Mouse (Mus musculus) liver, embryonic 11.5 days (tissue): ENCODE results near the gene Lrrn4. TPM values are rescaled to one million over a fixed set of nuclear protein-coding genes. Genes with fewer than 3 reads are reported as not detected.

Experiments
- ATAC-seq: fragments of 200-750 bp; cut with Nextera tagmentation; replicated peaks from 2 replicates; pipeline ENCODE4 v1.8.0; 2017; ENCODE audit warnings: moderate number of reproducible peaks, mild to moderate bottlenecking, moderate TSS enrichment, moderate library complexity; ENCODE audit not compliant: low FRiP score
- DNase-seq: peaks from one replicate; pipeline ENCODE4 v3.0.0-alpha.2; 2017; ENCODE audit warnings: low spot score
- H3K27ac ChIP-seq: fragments of 300-500 bp; sonication (generic); 2 replicates; pipeline ENCODE4 v1.5.1; 2014; ENCODE audit warnings: mild to moderate bottlenecking, low read depth, low read length, control low read depth
- H3K27me3 ChIP-seq: fragments of 300-500 bp; sonication (generic); replicated peaks from 2 replicates; pipeline ENCODE4 v1.6.1; 2014; ENCODE audit warnings: low read length, mixed read lengths; ENCODE audit not compliant: control insufficient read depth, insufficient read depth
- H3K36me3 ChIP-seq: fragments of 300-500 bp; sonication (generic); 2 replicates; pipeline ENCODE4 v1.6.1; 2014; ENCODE audit warnings: mild to moderate bottlenecking, low read length, moderate library complexity, mixed read lengths; ENCODE audit not compliant: control insufficient read depth, insufficient read depth
- H3K4me1 ChIP-seq: fragments of 300-500 bp; sonication (generic); replicated peaks from 2 replicates; pipeline ENCODE4 v1.6.1; 2014; ENCODE audit warnings: low read length, mixed read lengths; ENCODE audit not compliant: control insufficient read depth, insufficient read depth
- H3K4me2 ChIP-seq: fragments of 300-500 bp; sonication (generic); 2 replicates; pipeline ENCODE4 v1.6.1; 2014; ENCODE audit warnings: mild to moderate bottlenecking, control low read depth, moderate library complexity
- H3K4me3 ChIP-seq: fragments of 300-500 bp; sonication (generic); 2 replicates; pipeline ENCODE4 v1.5.1; 2014; ENCODE audit warnings: low read depth, low read length, control low read depth
- H3K9ac ChIP-seq: fragments of 300-500 bp; sonication (generic); 2 replicates; pipeline ENCODE4 v1.6.1; 2014; ENCODE audit warnings: low read depth, low read length, control low read depth
- H3K9me3 ChIP-seq: fragments of 300-500 bp; sonication (generic); 2 replicates; pipeline ENCODE4 v1.6.1; 2016; ENCODE audit warnings: low read length, inconsistent platforms, mixed read lengths; ENCODE audit not compliant: control insufficient read depth
- WGBS: fragments of 180-500 bp; shearing (Covaris S2); extraction: QIAGEN DNeasy Blood & Tissue Kit; methylation state at CpG from one replicate; pipeline ENCODE4 v1.1.7; 2014; 5-methylcytosine and 5-hydroxymethylcytosine counted together
- polyA plus RNA-seq: library from polyadenylated mRNA; unstranded; fragments of >200 nt; fragmentation: Nextera tagmentation; extraction: Ambion mirVana; gene quantifications from 2 replicates; pipeline ENCODE4 v1.2.1, GENCODE M21; 2014

Lrrn4 gene
- polyA plus RNA-seq, 1 experiment from 2014 or later, result 3.2 TPM

DNA sequence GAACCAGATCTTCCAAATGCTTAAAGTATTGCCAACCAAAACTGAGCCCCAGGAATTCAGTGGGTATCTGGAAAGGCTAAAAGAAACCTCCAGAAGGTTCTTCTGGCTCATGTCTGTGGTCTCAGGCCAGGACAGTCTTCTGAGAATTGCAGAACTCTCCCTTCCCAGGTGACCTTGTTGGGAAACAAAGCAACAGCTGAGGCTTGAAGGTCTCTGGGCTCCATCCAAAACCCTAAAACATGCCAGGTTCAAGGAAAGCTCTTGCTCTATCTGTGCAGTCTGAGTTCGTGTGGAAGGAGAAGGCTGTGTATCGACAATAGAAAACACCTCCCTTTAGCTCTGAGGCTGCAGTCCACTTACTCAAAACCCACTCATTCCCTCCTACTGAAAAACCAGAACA, 24.3 kb upstream of the Lrrn4 start:
- DNase-seq, result no peak
- no peak overlapping the region for H3K9ac ChIP-seq
- H3K9me3 ChIP-seq, result no peaks in the 10 kb centered on the region
- no peaks in the 10 kb centered on the region for H3K4me1 ChIP-seq
- no peak overlapping the region for H3K27ac ChIP-seq
- H3K36me3 ChIP-seq, result no peaks in the 10 kb centered on the region
- WGBS, result 64% methylated on average over 2 of the region's 2 CpGs
- H3K4me3 ChIP-seq, result no peak overlapping the region
- no peak overlapping the region for H3K4me2 ChIP-seq
- H3K27me3 ChIP-seq, result no peaks in the 10 kb centered on the region
- ATAC-seq, result no peak

DNA sequence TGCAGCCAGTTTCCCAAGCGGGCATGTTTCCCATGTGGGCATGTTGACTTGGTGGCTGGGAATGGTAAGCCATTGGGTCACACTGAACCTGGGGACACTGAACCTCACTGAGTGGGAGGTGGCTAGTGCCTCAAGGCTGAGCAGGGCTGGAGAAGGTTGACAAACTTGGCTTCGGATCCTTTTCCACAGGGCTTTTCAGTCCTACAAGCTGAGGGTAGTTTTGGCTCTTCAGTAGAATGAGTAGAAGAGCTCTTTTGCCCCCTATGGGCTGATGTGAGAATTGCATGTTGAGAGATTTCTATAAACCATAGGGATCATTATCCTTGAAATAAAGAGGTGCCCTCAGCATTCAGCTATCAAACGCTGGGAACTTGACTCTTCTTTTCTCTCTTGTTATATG, 22.8 kb upstream of the Lrrn4 start:
- no peak for DNase-seq
- no peaks in the 10 kb centered on the region for H3K9me3 ChIP-seq
- no peak overlapping the region for H3K9ac ChIP-seq

DNA sequence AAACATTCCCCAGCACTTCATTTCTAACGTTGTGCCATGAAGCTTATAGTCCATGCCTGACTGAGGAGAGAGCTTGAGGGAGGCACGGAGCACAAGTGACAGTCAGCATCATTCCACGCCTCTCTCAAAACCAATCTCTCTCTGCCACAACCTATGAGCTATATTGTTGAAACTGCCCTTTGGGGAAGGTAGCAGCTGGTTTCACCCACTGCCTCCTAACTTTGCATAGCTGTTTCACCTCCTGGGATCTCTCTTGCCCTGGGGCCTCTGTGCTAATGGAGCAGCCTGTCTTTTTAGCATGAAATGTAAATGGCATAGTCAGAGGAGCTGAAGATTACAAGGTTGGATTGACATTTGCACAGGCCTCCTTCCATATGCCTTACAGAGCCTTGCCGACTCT, 21.4 kb upstream of the Lrrn4 start:
- no peaks in the 10 kb centered on the region for H3K36me3 ChIP-seq
- H3K9me3 ChIP-seq, result no peaks in the 10 kb centered on the region
- no peaks in the 10 kb centered on the region for H3K27me3 ChIP-seq
- no peak overlapping the region for H3K27ac ChIP-seq
- ATAC-seq (no peak), DNase-seq (no peak)
- H3K4me1 ChIP-seq, result no peaks in the 10 kb centered on the region
- H3K4me3 ChIP-seq, result no peak overlapping the region
- H3K4me2 ChIP-seq, result no peak overlapping the region
- WGBS, result 82% methylated on average over 3 of the region's 4 CpGs
- H3K9ac ChIP-seq, result no peak overlapping the region

More for the DNA sequence above, 22.8 kb upstream of the Lrrn4 start:
- Histone ChIP-seq H3K27ac (no peak overlapping the region), H3K27me3 (no peaks in the 10 kb centered on the region), H3K4me3 (no peak overlapping the region), H3K4me2 (no peak overlapping the region), H3K4me1 (no peaks in the 10 kb centered on the region), H3K36me3 (no peaks in the 10 kb centered on the region)
- ATAC-seq, result peak; percentile 26; the same call in 1 of the 2 replicates
- WGBS, result 39% methylated on average over 3 of the region's 3 CpGs

DNA sequence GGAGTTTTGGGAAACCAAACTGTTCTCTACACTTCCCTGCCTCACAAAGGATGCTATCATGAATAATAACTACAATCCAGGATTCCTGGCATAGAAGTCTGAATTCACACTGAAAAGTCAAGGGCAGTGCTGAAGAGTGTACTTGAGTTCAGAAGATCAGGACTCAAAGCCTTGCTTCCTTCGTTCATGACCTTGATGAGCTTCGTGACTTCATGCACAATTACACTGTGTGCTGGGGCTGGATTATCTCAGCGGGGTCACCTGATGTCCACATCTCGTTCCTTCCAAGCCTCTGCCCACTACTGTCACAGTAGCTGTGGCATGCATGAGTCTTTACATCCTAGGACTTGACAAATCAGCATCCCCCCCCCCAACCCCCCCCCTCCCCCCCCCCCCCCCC, 20.9 kb upstream of the Lrrn4 start:
- Histone ChIP-seq H3K4me3 (no peak overlapping the region), H3K27me3 (no peaks in the 10 kb centered on the region), H3K9me3 (no peaks in the 10 kb centered on the region), H3K4me2 (no peak overlapping the region), H3K27ac (no peak overlapping the region), H3K9ac (no peak overlapping the region), H3K4me1 (no peaks in the 10 kb centered on the region), H3K36me3 (no peaks in the 10 kb centered on the region)
- DNase-seq, result no peak
- ATAC-seq, result no peak
- 79% methylated on average over 4 of the region's 4 CpGs for WGBS

DNA sequence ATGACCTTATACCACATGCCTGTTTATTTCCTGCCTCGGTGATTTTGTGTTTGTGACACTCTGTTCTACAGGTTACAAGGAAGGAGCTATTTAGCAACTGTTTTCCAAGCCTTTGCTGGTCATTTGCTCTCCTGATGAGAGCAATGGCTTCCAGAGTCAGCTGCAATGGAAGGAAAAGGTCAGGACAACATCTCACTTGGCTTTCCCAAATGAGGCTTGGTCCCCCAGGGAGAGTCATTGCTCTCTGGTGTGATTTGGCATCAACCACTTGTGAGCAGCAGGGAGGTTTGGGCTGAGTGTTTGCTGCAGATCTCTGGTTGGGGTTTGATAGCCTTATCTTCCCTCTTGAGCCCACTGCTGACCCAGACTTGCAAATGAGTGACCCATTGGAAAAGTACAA, 19.9 kb upstream of the Lrrn4 start:
- 67% methylated on average over 1 of the region's 1 CpGs for WGBS

DNA sequence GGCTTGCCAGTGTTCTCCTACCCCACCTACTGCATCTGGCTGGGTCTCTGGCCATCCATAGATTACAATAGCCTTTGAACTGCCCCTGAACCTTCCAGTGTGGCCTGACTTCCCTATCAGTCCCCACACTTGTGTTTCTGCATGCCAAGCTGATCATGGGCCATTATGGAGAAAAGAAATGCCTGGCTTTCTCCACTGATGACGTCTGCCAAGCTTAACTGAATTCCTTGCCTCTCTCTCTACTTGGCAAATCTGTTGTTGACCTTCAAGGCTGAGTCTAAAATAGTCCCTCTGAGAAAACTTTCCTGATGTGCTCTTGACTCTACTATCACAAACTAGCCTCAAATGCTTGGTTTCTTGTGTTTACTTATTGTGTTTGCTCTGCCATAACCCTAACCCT, 17.5 kb upstream of the Lrrn4 start:
- H3K4me3 ChIP-seq, result no peak overlapping the region
- no peak for DNase-seq
- no peaks in the 10 kb centered on the region for H3K9me3 ChIP-seq
- H3K27ac ChIP-seq, result no peak overlapping the region
- no peaks in the 10 kb centered on the region for H3K36me3 ChIP-seq
- no peak overlapping the region for H3K4me2 ChIP-seq
- H3K27me3 ChIP-seq, result no peaks in the 10 kb centered on the region
- no peak for ATAC-seq
- WGBS, result 43% methylated on average over 1 of the region's 1 CpGs
- H3K9ac ChIP-seq, result no peak overlapping the region
- no peaks in the 10 kb centered on the region for H3K4me1 ChIP-seq

More for the DNA sequence above, 19.9 kb upstream of the Lrrn4 start:
- Histone ChIP-seq H3K4me2 (no peak overlapping the region), H3K27me3 (no peaks in the 10 kb centered on the region), H3K4me3 (no peak overlapping the region), H3K27ac (no peak overlapping the region), H3K4me1 (no peaks in the 10 kb centered on the region), H3K9ac (no peak overlapping the region), H3K36me3 (no peaks in the 10 kb centered on the region), H3K9me3 (no peaks in the 10 kb centered on the region)
- DNase-seq, result no peak
- no peak for ATAC-seq

DNA sequence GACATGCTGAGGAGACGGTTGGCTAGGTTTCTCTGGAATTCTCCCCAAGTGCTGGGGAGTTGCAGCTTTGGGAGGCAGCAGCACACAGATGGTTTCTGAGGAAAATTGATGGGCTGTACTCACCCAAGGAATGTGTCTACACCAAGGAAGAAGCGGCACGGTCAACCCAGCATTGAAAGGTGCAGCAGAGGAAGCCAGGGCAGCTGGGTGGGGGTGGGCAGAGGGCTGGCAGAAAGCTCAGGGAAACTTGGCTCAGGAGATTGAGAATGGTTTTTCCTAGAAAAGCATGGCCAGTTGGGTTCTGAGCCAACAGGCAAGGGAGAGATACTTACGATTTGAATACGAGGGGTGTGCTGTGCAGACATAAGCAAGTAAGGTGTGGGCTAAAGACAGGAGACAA, 13.1 kb upstream of the Lrrn4 start:
- no peak for DNase-seq
- Histone ChIP-seq H3K4me3 (no peak overlapping the region), H3K27ac (no peak overlapping the region), H3K9me3 (no peaks in the 10 kb centered on the region), H3K36me3 (no peaks in the 10 kb centered on the region), H3K9ac (no peak overlapping the region), H3K4me1 (no peaks in the 10 kb centered on the region), H3K4me2 (no peak overlapping the region), H3K27me3 (no peaks in the 10 kb centered on the region)
- 75% methylated on average over 5 of the region's 5 CpGs for WGBS
- ATAC-seq, result no peak

DNA sequence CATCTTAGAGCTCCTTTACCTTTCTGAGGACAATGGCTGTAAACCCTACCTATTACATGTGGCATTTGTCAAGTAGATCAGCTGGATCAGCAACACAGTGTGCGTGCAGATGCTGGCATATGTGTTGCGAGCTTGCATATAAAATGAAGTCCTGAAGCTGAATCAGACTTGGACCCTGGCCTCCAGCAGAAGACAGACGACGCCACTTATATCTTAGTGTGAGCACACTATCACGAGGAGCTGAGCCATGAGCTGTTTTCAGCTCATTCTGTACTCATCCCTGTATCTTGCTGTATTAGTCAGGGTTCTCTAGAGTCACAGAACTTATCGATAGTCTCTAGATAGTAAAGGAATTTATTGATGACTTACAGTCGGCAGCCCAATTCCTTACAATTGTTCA, 4.6 kb upstream of the Lrrn4 start:
- DNase-seq (no peak), ATAC-seq (no peak)
- Histone ChIP-seq H3K9me3 (no peaks in the 10 kb centered on the region), H3K4me2 (no peak overlapping the region), H3K9ac (no peak overlapping the region), H3K36me3 (no peaks in the 10 kb centered on the region), H3K27ac (no peak overlapping the region), H3K4me3 (no peak overlapping the region), H3K27me3 (peaks cover 9% of the 10 kb centered on the region), H3K4me1 (peaks cover 3% of the 10 kb centered on the region; the same call in 1 of the 2 replicates)
- 83% methylated on average over 7 of the region's 7 CpGs for WGBS

DNA sequence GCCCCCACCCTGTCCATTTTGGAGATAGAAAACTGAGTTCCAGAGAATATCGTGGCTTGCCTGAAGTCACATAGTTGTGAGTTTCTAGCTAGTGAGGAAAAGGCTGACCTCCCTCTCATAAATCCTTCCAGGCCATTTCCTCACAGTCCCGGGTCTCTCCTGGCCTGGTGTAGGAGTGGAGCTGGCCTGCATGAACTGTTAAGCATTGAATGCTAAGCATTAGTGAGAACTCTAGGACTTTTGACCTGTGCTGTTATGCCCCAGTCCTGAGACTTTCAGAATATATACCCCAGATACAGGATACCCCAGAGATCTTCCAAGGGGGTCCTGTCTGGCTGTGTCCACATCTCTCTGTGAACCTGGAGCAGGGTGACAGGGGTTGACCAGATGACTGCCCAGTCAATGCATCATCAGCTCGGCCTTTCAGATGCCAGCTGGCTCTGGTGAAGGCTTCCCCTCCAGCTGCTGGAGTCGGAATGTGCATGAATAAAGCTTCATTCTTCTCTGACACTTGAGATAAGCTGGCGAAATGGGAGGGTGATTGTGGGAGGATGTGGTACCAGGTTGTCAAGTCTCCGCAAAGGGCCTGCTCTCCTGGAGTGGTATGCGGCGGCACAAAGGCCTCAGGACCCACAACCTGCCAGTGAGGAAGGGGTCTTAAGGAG, 3.7 kb upstream of the Lrrn4 start:
- H3K27me3 ChIP-seq, result peaks cover 18% of the 10 kb centered on the region
- no peak overlapping the region for H3K27ac ChIP-seq
- H3K4me3 ChIP-seq, result no peak overlapping the region
- ATAC-seq (no peak), DNase-seq (no peak)
- H3K4me2 ChIP-seq, result no peak overlapping the region
- peaks cover 4% of the 10 kb centered on the region for H3K4me1 ChIP-seq
- H3K36me3 ChIP-seq, result no peaks in the 10 kb centered on the region
- WGBS, result 50% methylated on average over 8 of the region's 8 CpGs
- H3K9me3 ChIP-seq, result no peaks in the 10 kb centered on the region
- H3K9ac ChIP-seq, result no peak overlapping the region
